Mouse (Mus musculus) hindbrain, embryonic 10.5 days (tissue): Measurements from ENCODE around the gene Ccdc9b. TPM values are rescaled to one million over a fixed set of nuclear protein-coding genes. Genes with fewer than 3 reads are reported as not detected.

ENCODE experiments used
- DNase-seq: peaks from one replicate; pipeline ENCODE4 v3.0.0-alpha.2; 2017; ENCODE audit warnings: low spot score
- H3K27ac ChIP-seq: fragments of 300-500 bp; sonication (generic); 2 replicates; pipeline ENCODE4 v1.5.1; 2016; ENCODE audit warnings: mild to moderate bottlenecking, moderate library complexity
- H3K27me3 ChIP-seq: fragments of 300-500 bp; sonication (generic); 2 replicates; pipeline ENCODE4 v1.6.1; 2016; ENCODE audit warnings: mild to moderate bottlenecking; ENCODE audit not compliant: poor library complexity, insufficient read depth, severe bottlenecking
- H3K36me3 ChIP-seq: fragments of 300-500 bp; sonication (generic); 2 replicates; pipeline ENCODE4 v1.6.1; 2016; ENCODE audit warnings: mild to moderate bottlenecking, moderate library complexity
- H3K4me1 ChIP-seq: fragments of 300-500 bp; sonication (generic); replicated peaks from 2 replicates; pipeline ENCODE4 v1.6.1; 2016; ENCODE audit warnings: mild to moderate bottlenecking
- H3K4me3 ChIP-seq: fragments of 300-500 bp; sonication (generic); 2 replicates; pipeline ENCODE4 v1.5.1; 2016; ENCODE audit warnings: mild to moderate bottlenecking, moderate library complexity
- H3K9me3 ChIP-seq: fragments of 300-500 bp; sonication (generic); 2 replicates; pipeline ENCODE4 v1.6.1; 2016; ENCODE audit warnings: mild to moderate bottlenecking, moderate library complexity
- WGBS: fragments of 180-500 bp; shearing (Covaris S2); methylation state at CpG from one replicate; pipeline ENCODE4 v1.1.7; 2016; 5-methylcytosine and 5-hydroxymethylcytosine counted together
- polyA plus RNA-seq: library from polyadenylated mRNA; unstranded; fragments of >200 nt; fragmentation: Nextera tagmentation; extraction: Ambion mirVana; gene quantifications from 2 replicates; pipeline ENCODE4 v1.2.1, GENCODE M21; 2016

Ccdc9b gene
- polyA plus RNA-seq, 1 experiment from 2014 or later: 0.50 TPM

DNA sequence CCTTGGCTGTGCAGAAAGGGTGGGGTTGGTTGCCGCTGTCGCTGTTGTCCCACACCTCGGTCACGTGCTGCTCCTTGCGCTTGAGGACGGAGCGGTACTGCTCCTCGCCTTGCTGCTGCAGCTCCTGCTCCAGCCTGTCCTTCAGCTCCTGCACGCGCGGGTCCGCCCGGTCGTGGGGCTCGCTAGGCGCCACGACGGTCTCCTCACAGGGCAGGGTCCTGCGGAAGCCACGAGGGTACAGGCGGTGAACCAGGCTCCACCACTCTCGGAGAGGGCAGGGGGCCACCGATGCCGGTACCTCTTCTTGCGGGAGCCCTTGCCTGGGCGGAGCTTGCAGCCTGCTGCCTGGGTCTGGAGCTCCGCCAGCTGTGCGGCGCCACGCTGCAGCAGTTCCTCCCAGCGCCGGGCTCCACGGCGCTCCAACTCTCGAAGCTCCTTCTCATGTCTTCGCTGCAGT lies 51.4 kb downstream of the Ccdc9b start:
- peaks cover 50% of the 10 kb centered on the region for H3K4me1 ChIP-seq
- DNase-seq: peak; percentile 71
- under 1% methylated on average over 36 of the region's 36 CpGs for WGBS
- H3K9me3 ChIP-seq: no peaks in the 10 kb centered on the region
- no peaks in the 10 kb centered on the region for H3K36me3 ChIP-seq
- peaks cover 98% of the 10 kb centered on the region for H3K27me3 ChIP-seq
- peak overlapping the region; percentile 58 for H3K4me3 ChIP-seq
- H3K27ac ChIP-seq: peak overlapping the region; percentile 67

DNA sequence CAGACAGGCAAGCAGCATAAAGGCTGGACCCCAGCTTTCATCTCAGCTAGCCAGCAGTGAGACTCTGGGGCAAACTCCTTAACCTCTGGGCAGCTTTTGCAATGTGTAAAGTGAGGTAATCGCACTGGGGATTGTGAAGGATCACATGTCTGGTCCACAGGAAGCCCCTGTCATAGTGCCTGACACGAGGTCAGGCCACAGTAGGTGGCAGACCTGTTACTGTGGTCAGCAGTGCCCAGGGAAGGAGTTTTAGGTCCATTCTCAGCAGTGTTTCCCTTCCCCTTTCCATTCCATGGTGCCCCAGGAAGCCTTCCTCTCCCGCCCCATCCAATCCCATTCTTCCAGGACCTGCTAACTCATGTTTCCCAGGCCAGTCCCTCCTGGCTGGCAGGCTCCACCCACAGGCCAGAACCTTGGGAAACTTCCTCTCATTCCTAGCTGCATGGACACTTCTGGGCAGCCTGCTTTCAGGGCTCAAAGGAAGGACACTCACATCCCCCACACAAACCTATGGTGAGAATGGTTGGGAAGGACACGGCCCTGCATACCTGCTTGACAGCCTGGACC lies 52.7 kb downstream of the Ccdc9b start:
- no peak overlapping the region for H3K4me3 ChIP-seq
- 31% methylated on average over 4 of the region's 4 CpGs for WGBS
- no peaks in the 10 kb centered on the region for H3K9me3 ChIP-seq
- H3K36me3 ChIP-seq: no peaks in the 10 kb centered on the region
- peaks cover 52% of the 10 kb centered on the region for H3K4me1 ChIP-seq
- DNase-seq: no peak
- no peak overlapping the region for H3K27ac ChIP-seq
- H3K27me3 ChIP-seq: peaks cover 99% of the 10 kb centered on the region

DNA sequence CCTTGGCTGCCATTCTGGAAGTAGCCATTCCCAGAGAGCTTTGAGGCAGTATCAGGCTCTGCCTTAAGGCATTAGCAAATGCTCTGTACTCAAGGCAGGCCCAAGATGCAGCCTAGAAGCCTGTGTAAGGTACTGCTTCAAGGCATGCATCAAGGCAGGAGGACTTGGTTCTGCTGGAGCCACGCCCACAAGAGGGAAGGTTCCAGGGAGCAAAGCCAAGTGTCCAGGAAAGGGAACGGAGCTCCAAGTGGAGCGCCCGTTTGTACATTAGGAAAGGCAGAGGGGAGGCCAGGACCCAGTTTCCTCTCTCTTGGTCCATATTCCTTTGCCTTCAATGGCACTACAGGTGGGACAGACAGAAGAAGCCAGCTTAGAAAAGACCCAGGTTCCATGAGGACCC lies 54.0 kb downstream of the Ccdc9b start:
- no peak overlapping the region for H3K4me3 ChIP-seq
- 76% methylated on average over 4 of the region's 4 CpGs for WGBS
- H3K36me3 ChIP-seq: no peaks in the 10 kb centered on the region
- H3K27me3 ChIP-seq: peaks cover 100% of the 10 kb centered on the region
- H3K27ac ChIP-seq: no peak overlapping the region
- no peak for DNase-seq
- no peaks in the 10 kb centered on the region for H3K9me3 ChIP-seq
- peaks cover 52% of the 10 kb centered on the region for H3K4me1 ChIP-seq

DNA sequence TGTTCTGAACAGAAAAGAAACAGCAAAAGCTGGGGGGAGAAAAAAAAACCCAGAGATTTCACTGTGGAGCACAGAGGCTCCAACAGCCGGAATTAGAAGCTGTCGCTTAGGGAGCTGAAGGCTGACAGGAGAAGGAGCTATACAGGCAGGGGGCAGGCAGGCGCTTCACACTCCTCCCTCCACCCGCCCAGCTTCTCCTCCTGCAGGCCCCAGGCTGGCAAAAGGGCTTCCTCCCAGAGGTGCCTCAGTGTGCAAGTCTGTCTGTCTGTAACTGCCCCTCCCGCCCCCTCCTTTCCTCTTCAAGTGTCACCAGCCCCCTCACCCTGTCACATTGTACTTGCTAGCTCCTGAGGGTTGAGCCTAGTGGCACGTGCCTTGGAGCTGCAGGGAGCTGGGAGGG lies 56.0 kb downstream of the Ccdc9b start:
- DNase-seq: no peak
- whole genome bisulfite sequencing: 2% methylated on average over 6 of the region's 6 CpGs
- H3K4me3 ChIP-seq: no peak overlapping the region
- H3K36me3 ChIP-seq: no peaks in the 10 kb centered on the region
- no peaks in the 10 kb centered on the region for H3K9me3 ChIP-seq
- peaks cover 64% of the 10 kb centered on the region for H3K4me1 ChIP-seq
- peaks cover 100% of the 10 kb centered on the region for H3K27me3 ChIP-seq
- no peak overlapping the region; the same call in 1 of the 2 replicates for H3K27ac ChIP-seq

Other genes with a start within 250 kb of the Ccdc9b start
- gene Bmf, start 213.0 kb downstream of the Ccdc9b start, polyA plus RNA-seq: 4.8 and 4.9 TPM in 2 replicates
- gene Bub1b, start 164.4 kb downstream of the Ccdc9b start, polyA plus RNA-seq: 98.9 and 137 TPM in 2 replicates
- 0.25 and 0.90 TPM in 2 replicates for gene Pak6, start 99.4 kb downstream of the Ccdc9b start, polyA plus RNA-seq
- gene Ankrd63, start 58.7 kb downstream of the Ccdc9b start, polyA plus RNA-seq: not detected in 2 replicates
- gene Plcb2, start 34.2 kb downstream of the Ccdc9b start, polyA plus RNA-seq: 0.31 and 0.43 TPM in 2 replicates
- 22.1 and 22.9 TPM in 2 replicates for gene Inafm2, start 16.9 kb downstream of the Ccdc9b start, polyA plus RNA-seq
- not detected in 2 replicates for gene Phgr1, start 10.1 kb upstream of the Ccdc9b start, polyA plus RNA-seq
- gene Disp2, start 17.1 kb upstream of the Ccdc9b start, polyA plus RNA-seq: 3.6 and 8.9 TPM in 2 replicates
- 148 and 160 TPM in 2 replicates for gene Knstrn, start 51.3 kb upstream of the Ccdc9b start, polyA plus RNA-seq
- 59.4 and 65.9 TPM in 2 replicates for gene Ivd, start 99.3 kb upstream of the Ccdc9b start, polyA plus RNA-seq
- gene Bahd1, start 137.7 kb upstream of the Ccdc9b start, polyA plus RNA-seq: 4.4 TPM in 2 replicates
- gene Chst14, start 163.8 kb upstream of the Ccdc9b start, polyA plus RNA-seq: 17.2 and 20.6 TPM in 2 replicates